Mouse (Mus musculus): ENCODE measurements around the gene Cxcl3. TPM values are rescaled to one million over a fixed set of nuclear protein-coding genes. Genes with fewer than 3 reads are reported as not detected.
A peak's percentile ranks its signal among the peaks of the same experiment; 100 is the strongest.

The Cxcl3 gene
- total RNA-seq (2021) = not detected
- long read RNA-seq, experiment 1 = 0 reads
- long read RNA-seq, experiment 2 = 0 reads

- peak in 1 of 2 experiments; percentile 33 for DNase-seq
Measured at GRCm38 (mm10) chr5:90785659-90786588, at the start of gene Cxcl3. Gene Cxcl3 (plus strand): TSS chr5:90786103.

GRCm38 (mm10) chr5:90742029-90742428 is 43.9 kb upstream of the Cxcl3 start:
- peak in 1 of 2 experiments; percentile 2 for DNase-seq

GRCm38 (mm10) chr5:90753934-90754333 is 32.0 kb upstream of the Cxcl3 start:
- DNase-seq = no peak

GRCm38 (mm10) chr5:90758020-90758605 is 27.8 kb upstream of the Cxcl3 start:
- no peak for DNase-seq

- DNase-seq = no peak
Measured at GRCm38 (mm10) chr5:90759077-90760065, 26.5 kb upstream of the Cxcl3 start, which contains the start of gene Cxcl5. Gene Cxcl5 (plus strand): TSS chr5:90759360.

- no peak for DNase-seq
Measured at GRCm38 (mm10) chr5:90760303-90760702, 25.6 kb upstream of the Cxcl3 start.

GRCm38 (mm10) chr5:90760844-90761243 is 25.1 kb upstream of the Cxcl3 start:
- DNase-seq = no peak

- no peak for DNase-seq
Measured at GRCm38 (mm10) chr5:90761834-90762233, 24.1 kb upstream of the Cxcl3 start.

- no peak for DNase-seq
Measured at GRCm38 (mm10) chr5:90763912-90764665, 21.8 kb upstream of the Cxcl3 start.

GRCm38 (mm10) chr5:90765821-90766606 is 19.9 kb upstream of the Cxcl3 start:
- DNase-seq = no peak

- DNase-seq = no peak
Measured at GRCm38 (mm10) chr5:90768218-90768617, 17.7 kb upstream of the Cxcl3 start, which contains the start of gene Ppbp. Gene Ppbp (plus strand): TSS chr5:90768518.

GRCm38 (mm10) chr5:90771369-90771768 is 14.5 kb upstream of the Cxcl3 start:
- no peak for DNase-seq

- DNase-seq = peak; percentile 33 to 35
Measured at GRCm38 (mm10) chr5:90771880-90772653, 13.8 kb upstream of the Cxcl3 start, which contains the start of gene Pf4. Gene Pf4 (plus strand): TSS chr5:90772435.

- no peak for DNase-seq
Measured at GRCm38 (mm10) chr5:90775562-90775961, 10.3 kb upstream of the Cxcl3 start.

- DNase-seq = no peak
Measured at GRCm38 (mm10) chr5:90777621-90778020, 8.3 kb upstream of the Cxcl3 start.

GRCm38 (mm10) chr5:90778856-90779255 is 7.0 kb upstream of the Cxcl3 start:
- DNase-seq = no peak

- no peak for DNase-seq
Measured at GRCm38 (mm10) chr5:90783697-90784096, 2.2 kb upstream of the Cxcl3 start.

GRCm38 (mm10) chr5:90788114-90788513 is 2.2 kb downstream of the Cxcl3 start:
- no peak for DNase-seq

Data from adrenal gland, postnatal 36 days (tissue).